Mouse (Mus musculus) liver, postnatal 0 days (tissue): ENCODE measurements around the gene Ccr1. TPM values are rescaled to one million over a fixed set of nuclear protein-coding genes. Genes with fewer than 3 reads are reported as not detected.
A peak's percentile ranks its signal among the peaks of the same experiment; 100 is the strongest.
"Not testable (repeated sequence)": the region's sequence is repeated elsewhere in the genome, so short reads cannot be mapped to it uniquely, and the experiment has no call there.

Experiments used
- ATAC-seq: fragments of 200-750 bp; cut with Nextera tagmentation; 2 replicates; pipeline ENCODE4 v1.8.0; 2017; ENCODE audit warnings: mild to moderate bottlenecking, moderate library complexity
- DNase-seq: peaks from one replicate; pipeline ENCODE4 v3.0.0-alpha.2; 2016
- H3K27ac ChIP-seq: fragments of 300-500 bp; sonication (generic); 2 replicates; pipeline ENCODE4 v1.5.1; 2014; ENCODE audit warnings: antibody characterized with exemption, moderate library complexity, mild to moderate bottlenecking, low read depth
- H3K27me3 ChIP-seq: fragments of 300-500 bp; sonication (generic); 2 replicates; pipeline ENCODE4 v1.6.1; 2014; ENCODE audit warnings: low read length, control low read depth, mixed read lengths; ENCODE audit not compliant: insufficient read depth
- H3K36me3 ChIP-seq: fragments of 300-500 bp; sonication (generic); replicated peaks from 2 replicates; pipeline ENCODE4 v1.6.1; 2014; ENCODE audit warnings: mild to moderate bottlenecking, control low read depth, low read length, moderate library complexity, mixed read lengths; ENCODE audit not compliant: insufficient read depth
- H3K4me1 ChIP-seq: fragments of 300-500 bp; sonication (generic); 2 replicates; pipeline ENCODE4 v1.6.1; 2014; ENCODE audit warnings: antibody characterized with exemption, mild to moderate bottlenecking, control low read depth; ENCODE audit not compliant: insufficient read depth
- H3K4me2 ChIP-seq: fragments of 300-500 bp; sonication (generic); 2 replicates; pipeline ENCODE4 v1.6.1; 2014; ENCODE audit warnings: low read depth, mild to moderate bottlenecking, low read length, moderate library complexity, mixed read lengths
- H3K4me3 ChIP-seq: fragments of 300-500 bp; sonication (generic); 2 replicates; pipeline ENCODE4 v1.5.1; 2014; ENCODE audit warnings: low read depth, low read length
- H3K9ac ChIP-seq: fragments of 300-500 bp; sonication (generic); replicated peaks from 2 replicates; pipeline ENCODE4 v1.6.1; 2014; ENCODE audit warnings: mild to moderate bottlenecking, moderate library complexity
- H3K9me3 ChIP-seq: fragments of 300-500 bp; sonication (generic); 2 replicates; pipeline ENCODE4 v1.6.1; 2016; ENCODE audit warnings: mild to moderate bottlenecking, control low read depth, low read length, mixed read lengths
- CTCF ChIP-seq: sonication (generic); IDR thresholded peaks from 2 replicates; pipeline ENCODE4 v1.5.1; 2016; ENCODE audit warnings: antibody characterized with exemption, low read depth
- EP300 ChIP-seq: IDR thresholded peaks from 2 replicates; pipeline ENCODE4 v1.6.1; 2016; ENCODE audit warnings: antibody characterized with exemption, low read depth, mild to moderate bottlenecking
- WGBS: fragments of 180-500 bp; shearing (Covaris S2); extraction: QIAGEN DNeasy Blood & Tissue Kit; methylation state at CpG from one replicate; pipeline ENCODE4 v1.1.7; 2014; ENCODE audit not compliant: insufficient replicate concordance; 5-methylcytosine and 5-hydroxymethylcytosine counted together
- polyA plus RNA-seq: library from polyadenylated mRNA; unstranded; fragments of >200 nt; fragmentation: Nextera tagmentation; extraction: Ambion mirVana; gene quantifications from 2 replicates; pipeline ENCODE4 v1.2.1, GENCODE M21; 2015

The Ccr1 gene
- polyA plus RNA-seq, 1 experiment from 2014 or later = 2.9 TPM

DNA sequence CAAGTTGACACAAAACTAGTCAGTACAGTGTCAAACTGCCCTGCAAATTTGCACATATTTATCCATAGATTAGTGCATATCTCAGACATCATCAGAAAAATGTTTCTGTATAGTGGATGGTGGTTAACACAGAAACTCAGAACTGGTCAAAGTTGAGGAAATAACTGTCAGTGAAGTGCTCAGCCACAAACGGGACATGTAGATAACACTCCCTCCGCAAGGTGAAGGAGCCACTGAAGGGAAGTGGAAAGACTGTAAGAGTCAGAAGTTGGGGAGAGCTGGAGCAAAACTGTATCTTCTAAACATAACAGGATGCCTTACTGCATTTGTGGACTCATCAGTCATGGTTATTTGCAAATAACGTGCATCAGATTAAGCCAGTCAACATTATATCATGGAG lies 29.2 kb upstream of the Ccr1 start:
- no peak overlapping the region for H3K4me3 ChIP-seq
- H3K27me3 ChIP-seq = no peaks in the 10 kb centered on the region
- ATAC-seq (no peak), DNase-seq (no peak)
- no peaks in the 10 kb centered on the region for H3K36me3 ChIP-seq
- no peak overlapping the region for H3K27ac ChIP-seq
- TF ChIP-seq CTCF = no peak
- 31% methylated on average over 3 of the region's 3 CpGs for WGBS
- H3K4me1 ChIP-seq = no peaks in the 10 kb centered on the region
- no peaks in the 10 kb centered on the region for H3K9me3 ChIP-seq
- H3K4me2 ChIP-seq = no peak overlapping the region
- H3K9ac ChIP-seq = no peak overlapping the region

- H3K9ac ChIP-seq = no peak overlapping the region
- no peaks in the 10 kb centered on the region for H3K9me3 ChIP-seq
- TF ChIP-seq CTCF (no peak), EP300 (peak; percentile 37)
- H3K4me3 ChIP-seq = no peak overlapping the region
- H3K4me2 ChIP-seq = no peak overlapping the region
- H3K4me1 ChIP-seq = peaks cover 3% of the 10 kb centered on the region; the same call in 1 of the 2 replicates
- no peak overlapping the region for H3K27ac ChIP-seq
- ATAC-seq (no peak), DNase-seq (no peak)
- H3K36me3 ChIP-seq = no peaks in the 10 kb centered on the region
- WGBS = 14% methylated on average over 1 of the region's 1 CpGs
- no peaks in the 10 kb centered on the region for H3K27me3 ChIP-seq
Observed at GRCm38 (mm10) chr9:123991312-123991906, 22.9 kb upstream of the Ccr1 start.

GRCm38 (mm10) chr9:123989671-123990070 lies 21.2 kb upstream of the Ccr1 start:
- 37% methylated on average over 3 of the region's 3 CpGs for WGBS
- DNase-seq (no peak), ATAC-seq (no peak)
- peaks cover 3% of the 10 kb centered on the region; the same call in 1 of the 2 replicates for H3K4me1 ChIP-seq
- no peak overlapping the region for H3K4me3 ChIP-seq
- no peaks in the 10 kb centered on the region for H3K27me3 ChIP-seq
- no peak for TF ChIP-seq CTCF
- TF ChIP-seq EP300 = no peak
- H3K4me2 ChIP-seq = 0 out of 2 replicates have a peak overlapping the region, but pooled peaks have one; percentile 14
- H3K9ac ChIP-seq = no peak overlapping the region
- no peaks in the 10 kb centered on the region for H3K36me3 ChIP-seq
- no peaks in the 10 kb centered on the region for H3K9me3 ChIP-seq
- no peak overlapping the region for H3K27ac ChIP-seq

GRCm38 (mm10) chr9:123986217-123986616 lies 17.7 kb upstream of the Ccr1 start:
- H3K9ac ChIP-seq = no peak overlapping the region
- DNase-seq (no peak), ATAC-seq (peak; percentile 66)
- H3K4me1 ChIP-seq = peaks cover 5% of the 10 kb centered on the region; the same call in 1 of the 2 replicates
- H3K36me3 ChIP-seq = no peaks in the 10 kb centered on the region
- no peak overlapping the region for H3K4me3 ChIP-seq
- no peak overlapping the region for H3K27ac ChIP-seq
- H3K27me3 ChIP-seq = no peaks in the 10 kb centered on the region
- 49% methylated on average over 2 of the region's 2 CpGs for WGBS
- H3K9me3 ChIP-seq = no peaks in the 10 kb centered on the region
- no peak overlapping the region for H3K4me2 ChIP-seq
- TF ChIP-seq EP300 (peak; percentile 40; the same call in 1 of the 2 replicates), CTCF (peak; percentile 62)

DNA sequence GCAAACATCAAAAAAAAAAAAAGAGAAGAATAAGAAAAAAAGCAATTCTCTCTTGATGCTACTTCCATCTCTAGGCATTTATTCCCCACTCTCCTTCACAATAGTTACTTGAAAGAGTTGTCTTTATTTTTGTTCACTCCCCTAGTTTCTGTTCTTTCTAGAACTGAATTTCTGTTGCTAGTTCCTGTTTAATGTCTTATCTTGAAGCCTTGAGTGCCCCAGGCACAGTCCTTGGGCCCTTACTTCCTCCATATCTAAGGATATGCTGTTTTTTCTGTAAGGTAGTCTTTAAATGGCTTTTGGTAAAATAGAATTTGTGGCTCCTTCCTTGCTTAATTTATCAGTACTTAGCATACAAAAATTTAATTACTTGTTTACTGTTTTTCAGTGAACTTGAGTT lies 16.5 kb upstream of the Ccr1 start:
- H3K4me1 ChIP-seq = peaks cover 5% of the 10 kb centered on the region; the same call in 1 of the 2 replicates
- no peak overlapping the region for H3K4me3 ChIP-seq
- ATAC-seq (no peak), DNase-seq (no peak)
- no peaks in the 10 kb centered on the region for H3K27me3 ChIP-seq
- no peaks in the 10 kb centered on the region for H3K9me3 ChIP-seq
- TF ChIP-seq CTCF = no peak
- TF ChIP-seq EP300 = no peak
- H3K4me2 ChIP-seq = no peak overlapping the region
- no peaks in the 10 kb centered on the region for H3K36me3 ChIP-seq
- peak overlapping the region; percentile 36; the same call in 1 of the 2 replicates for H3K27ac ChIP-seq
- no peak overlapping the region; the same call in 1 of the 2 replicates for H3K9ac ChIP-seq

DNA sequence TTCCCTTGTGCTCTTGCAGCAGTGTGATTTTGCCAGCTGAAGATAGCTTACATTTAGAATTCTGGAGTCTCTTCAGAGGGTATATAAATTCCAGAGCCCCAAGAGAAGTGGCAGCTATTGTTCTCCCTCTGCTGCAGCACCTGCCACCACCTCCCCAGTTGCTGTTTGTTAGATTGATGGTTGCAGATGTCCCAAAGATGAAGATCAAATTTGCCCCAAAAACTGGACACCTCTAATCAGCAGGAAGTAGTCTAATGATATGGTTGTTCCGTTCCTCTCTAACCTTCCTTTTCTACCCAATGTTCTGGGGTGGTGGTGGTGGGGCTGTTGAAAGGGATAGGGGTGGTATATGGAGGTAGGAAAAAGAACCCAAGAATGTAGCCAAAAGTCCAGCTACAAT lies 14.2 kb upstream of the Ccr1 start:
- Histone ChIP-seq H3K9me3 (no peaks in the 10 kb centered on the region), H3K27ac (no peak overlapping the region), H3K4me3 (no peak overlapping the region), H3K27me3 (no peaks in the 10 kb centered on the region), H3K4me1 (peaks cover 2% of the 10 kb centered on the region; the same call in 1 of the 2 replicates), H3K4me2 (no peak overlapping the region), H3K9ac (no peak overlapping the region), H3K36me3 (no peaks in the 10 kb centered on the region)
- TF ChIP-seq CTCF (no peak), EP300 (no peak)
- DNase-seq (no peak), ATAC-seq (no peak)
- WGBS = 55% methylated on average over 1 of the region's 1 CpGs

DNA sequence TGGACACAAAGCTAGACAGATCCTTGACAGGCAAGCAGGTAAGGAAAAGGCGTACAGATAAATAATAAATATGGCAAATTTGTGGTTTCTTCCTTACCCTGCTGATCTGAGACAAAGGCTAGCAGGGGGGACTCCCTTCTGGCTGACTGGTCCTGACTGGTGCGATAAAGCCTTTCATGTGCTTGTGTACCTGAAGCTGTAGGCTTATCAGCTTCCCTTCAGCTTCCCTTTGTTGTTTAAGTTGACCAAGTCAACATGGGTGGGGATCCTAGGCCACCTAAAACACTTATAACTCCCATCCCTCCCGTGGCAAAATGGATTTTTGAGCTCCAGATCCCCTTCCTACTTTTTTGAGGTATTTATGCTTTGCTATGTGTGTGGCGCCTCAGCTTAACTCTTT lies 13.4 kb upstream of the Ccr1 start:
- Histone ChIP-seq H3K9me3 (no peaks in the 10 kb centered on the region), H3K27me3 (no peaks in the 10 kb centered on the region), H3K36me3 (no peaks in the 10 kb centered on the region), H3K27ac (no peak overlapping the region), H3K9ac (no peak overlapping the region), H3K4me3 (no peak overlapping the region), H3K4me1 (peaks cover 2% of the 10 kb centered on the region; the same call in 1 of the 2 replicates), H3K4me2 (no peak overlapping the region)
- ATAC-seq (peak; percentile 58), DNase-seq (no peak)
- peak; percentile 77 for TF ChIP-seq EP300
- no peak for TF ChIP-seq CTCF
- WGBS = 43% methylated on average over 4 of the region's 4 CpGs

DNA sequence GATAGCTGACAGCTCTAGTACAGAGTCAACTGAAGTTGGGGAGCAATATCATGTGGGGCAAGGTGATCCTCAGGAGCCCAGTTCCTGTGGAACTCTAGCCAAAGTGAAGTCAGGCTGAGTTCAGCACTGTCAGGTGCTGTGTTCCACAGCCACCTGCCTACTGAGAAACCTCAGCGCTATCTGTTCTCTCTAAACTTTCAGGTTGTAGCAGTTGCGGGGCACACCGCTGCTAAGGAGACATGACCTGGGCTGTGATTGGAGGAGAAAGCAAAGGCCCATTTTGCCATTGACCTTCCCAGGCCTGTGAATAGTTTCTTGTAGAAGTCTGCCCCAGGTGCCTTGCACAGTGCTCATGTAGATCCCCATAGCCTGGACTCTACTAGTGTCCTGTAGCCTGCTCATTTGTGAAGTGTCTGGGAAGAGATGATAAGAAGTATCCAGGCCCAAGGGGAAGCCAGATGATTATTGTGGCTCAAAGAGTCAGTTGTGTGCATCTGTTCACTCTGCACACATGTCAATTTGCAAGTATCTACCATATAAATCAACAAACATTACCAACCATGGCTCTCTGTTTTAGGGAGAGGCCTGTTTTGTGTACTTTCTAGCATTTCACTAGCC lies 12.5 kb upstream of the Ccr1 start:
- DNase-seq, H3K27ac ChIP-seq, H3K9ac ChIP-seq, H3K36me3 ChIP-seq, H3K27me3 ChIP-seq, H3K4me1 ChIP-seq, H3K4me2 ChIP-seq, H3K9me3 ChIP-seq, H3K4me3 ChIP-seq: not testable (repeated sequence)
- WGBS = no CpG with 5 or more reads among the region's 3 CpGs
- ATAC-seq = peak; percentile 72
